Mouse (Mus musculus) intestine, embryonic 16.5 days (tissue): ENCODE data around the gene Akap8l. TPM values are rescaled to one million over a fixed set of nuclear protein-coding genes. Genes with fewer than 3 reads are reported as not detected.

ENCODE experiments used
- ATAC-seq: fragments of 200-750 bp; cut with Nextera tagmentation; 2 replicates; pipeline ENCODE4 v1.8.0; 2017; ENCODE audit warnings: moderate TSS enrichment, moderate library complexity
- H3K27ac ChIP-seq: fragments of 300-500 bp; sonication (generic); 2 replicates; pipeline ENCODE4 v1.5.1; 2014; ENCODE audit warnings: mild to moderate bottlenecking, low read length
- H3K27me3 ChIP-seq: fragments of 300-500 bp; sonication (generic); replicated peaks from 2 replicates; pipeline ENCODE4 v1.6.1; 2014; ENCODE audit warnings: low read length, control low read depth, mixed read lengths; ENCODE audit not compliant: control insufficient read depth, insufficient read depth
- H3K36me3 ChIP-seq: fragments of 300-500 bp; sonication (generic); 2 replicates; pipeline ENCODE4 v1.6.1; 2014; ENCODE audit warnings: low read length, control low read depth; ENCODE audit not compliant: control insufficient read depth, insufficient read depth
- H3K4me1 ChIP-seq: fragments of 300-500 bp; sonication (generic); 2 replicates; pipeline ENCODE4 v1.6.1; 2014; ENCODE audit warnings: low read length, control low read depth, mixed read lengths; ENCODE audit not compliant: control insufficient read depth, insufficient read depth
- H3K4me2 ChIP-seq: fragments of 300-500 bp; sonication (generic); 2 replicates; pipeline ENCODE4 v1.6.1; 2014; ENCODE audit warnings: low read depth, low read length, control low read depth
- H3K4me3 ChIP-seq: fragments of 300-500 bp; sonication (generic); 2 replicates; pipeline ENCODE4 v1.5.1; 2014; ENCODE audit warnings: mild to moderate bottlenecking, low read length
- H3K9ac ChIP-seq: fragments of 300-500 bp; sonication (generic); 2 replicates; pipeline ENCODE4 v1.6.1; 2014; ENCODE audit warnings: low read depth, low read length
- H3K9me3 ChIP-seq: fragments of 300-500 bp; sonication (generic); 2 replicates; pipeline ENCODE4 v1.6.1; 2016; ENCODE audit warnings: low read length, control low read depth; ENCODE audit not compliant: control insufficient read depth
- WGBS: fragments of 180-500 bp; shearing (Covaris S2); extraction: QIAGEN DNeasy Blood & Tissue Kit; methylation state at CpG from one replicate; pipeline ENCODE4 v1.1.7; 2014; 5-methylcytosine and 5-hydroxymethylcytosine counted together
- polyA plus RNA-seq: library from polyadenylated mRNA; unstranded; fragments of >200 nt; fragmentation: Nextera tagmentation; extraction: Ambion mirVana; gene quantifications from 2 replicates; pipeline ENCODE4 v1.2.1, GENCODE M21; 2015

Akap8l gene
- polyA plus RNA-seq, 1 experiment from 2014 or later, result 73.0 TPM

DNA sequence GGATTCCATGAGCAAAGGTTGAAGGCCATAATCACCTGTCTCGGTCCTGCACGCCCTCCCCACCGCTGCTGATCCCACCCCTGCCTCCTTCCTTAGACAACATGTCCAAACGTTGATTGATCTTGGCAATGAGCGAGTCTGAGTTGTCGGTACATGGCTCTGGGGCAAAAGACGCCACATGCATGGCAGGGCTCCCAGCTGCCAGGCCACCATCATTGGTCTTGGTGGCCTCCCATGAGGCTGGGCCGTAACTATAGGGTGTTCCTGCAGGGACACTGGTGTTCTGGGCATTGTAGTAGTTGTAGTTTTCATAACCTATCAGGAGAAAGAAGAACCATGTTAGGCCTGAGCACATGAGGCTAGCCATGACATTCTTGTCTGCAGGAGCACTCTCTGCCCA lies 33.4 kb downstream of the Akap8l start:
- Histone ChIP-seq H3K36me3 (peaks cover 41% of the 10 kb centered on the region), H3K9ac (no peak overlapping the region), H3K4me3 (no peak overlapping the region), H3K4me2 (no peak overlapping the region), H3K27me3 (no peaks in the 10 kb centered on the region), H3K4me1 (peaks cover 12% of the 10 kb centered on the region), H3K9me3 (no peaks in the 10 kb centered on the region), H3K27ac (no peak overlapping the region)
- ATAC-seq, result no peak
- 90% methylated on average over 8 of the region's 8 CpGs for WGBS

DNA sequence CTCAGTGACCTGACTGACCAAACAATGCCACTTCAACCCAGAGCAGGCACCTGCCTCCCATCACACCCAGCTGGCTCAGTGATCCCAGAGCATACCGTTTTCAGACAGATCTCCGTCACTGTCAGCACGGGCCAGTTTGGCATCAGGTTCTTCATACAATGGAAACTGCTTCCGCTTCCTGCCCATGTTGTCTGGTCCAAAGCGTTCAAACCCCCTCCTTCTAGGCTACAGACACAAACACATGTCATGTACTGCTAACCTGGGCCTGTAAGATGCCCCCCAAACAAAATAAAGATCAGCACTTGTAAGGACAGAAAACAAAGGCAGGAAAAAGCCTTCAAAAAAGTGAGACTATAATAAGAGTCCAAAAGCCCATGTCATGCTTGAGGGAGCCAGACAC lies 34.8 kb downstream of the Akap8l start:
- Histone ChIP-seq H3K27me3 (no peaks in the 10 kb centered on the region), H3K27ac (no peak overlapping the region), H3K9ac (no peak overlapping the region), H3K9me3 (no peaks in the 10 kb centered on the region), H3K4me2 (no peak overlapping the region), H3K4me1 (peaks cover 10% of the 10 kb centered on the region), H3K36me3 (peaks cover 47% of the 10 kb centered on the region), H3K4me3 (no peak overlapping the region)
- no peak for ATAC-seq
- 91% methylated on average over 5 of the region's 5 CpGs for WGBS

DNA sequence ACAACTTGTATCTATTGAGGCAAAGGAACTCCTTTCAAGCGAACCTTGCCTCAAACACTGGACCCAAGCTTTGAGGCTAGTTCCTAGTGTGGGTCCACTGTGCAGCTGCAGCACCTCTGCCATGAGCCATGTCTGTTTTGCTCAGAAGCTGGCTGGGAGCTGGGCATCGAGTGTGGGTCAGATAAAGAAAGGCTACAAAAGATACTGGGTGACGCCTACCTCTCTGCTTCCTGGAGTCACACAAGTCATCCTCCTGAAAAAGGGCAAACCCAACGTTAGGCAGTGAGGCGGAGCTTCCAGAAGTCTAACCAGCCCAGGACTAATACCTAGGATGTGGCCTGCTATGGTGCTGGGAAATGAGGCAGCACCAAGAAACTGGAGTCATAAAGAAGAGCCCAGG lies 36.5 kb downstream of the Akap8l start:
- Histone ChIP-seq H3K4me3 (no peak overlapping the region), H3K9ac (no peak overlapping the region), H3K9me3 (no peaks in the 10 kb centered on the region), H3K27ac (no peak overlapping the region), H3K27me3 (no peaks in the 10 kb centered on the region), H3K4me1 (peaks cover 6% of the 10 kb centered on the region), H3K4me2 (no peak overlapping the region), H3K36me3 (peaks cover 58% of the 10 kb centered on the region)
- WGBS, result 76% methylated on average over 5 of the region's 5 CpGs
- no peak for ATAC-seq

DNA sequence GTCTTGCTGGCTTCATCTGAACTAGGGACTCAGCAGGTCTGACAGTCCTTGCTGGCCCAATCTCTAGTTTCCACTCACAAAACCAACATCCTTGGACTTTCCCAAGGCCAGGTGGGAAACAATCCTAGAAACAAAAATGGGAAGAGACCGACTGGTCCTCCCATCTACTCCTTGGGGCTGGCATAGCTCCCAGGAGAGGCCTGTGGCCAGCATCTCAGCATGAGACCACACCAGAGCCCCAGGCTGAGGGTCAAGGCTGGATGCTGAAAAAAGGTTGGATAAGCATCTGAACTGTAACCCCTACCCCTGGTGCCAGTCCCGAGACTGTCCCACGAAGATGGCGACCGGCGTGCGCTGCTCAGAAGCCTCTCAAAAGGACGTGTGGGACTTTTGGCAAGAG lies 37.6 kb downstream of the Akap8l start:
- 93% methylated on average over 8 of the region's 8 CpGs for WGBS

DNA sequence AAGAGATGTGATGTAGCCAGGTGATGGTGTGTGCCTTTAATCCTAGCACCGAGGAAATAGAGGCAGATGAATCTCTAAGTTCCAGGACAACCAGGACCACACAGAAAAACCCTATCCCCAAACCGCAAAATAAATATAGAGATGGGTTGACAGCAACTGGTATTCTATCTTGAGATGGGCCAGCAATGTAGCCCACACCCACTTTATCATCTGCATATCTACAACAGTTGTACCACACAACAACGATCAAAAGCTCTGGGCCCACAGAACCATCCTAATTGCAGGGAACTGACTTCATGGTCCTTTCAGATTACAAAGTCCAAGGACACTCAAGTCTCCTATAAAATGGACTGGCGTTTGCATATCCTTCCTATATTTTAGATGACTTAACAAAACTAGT lies 42.4 kb downstream of the Akap8l start:
- H3K9ac ChIP-seq, result no peak overlapping the region
- no peak for ATAC-seq
- no peaks in the 10 kb centered on the region for H3K4me1 ChIP-seq
- no peak overlapping the region for H3K27ac ChIP-seq
- no peak overlapping the region for H3K4me2 ChIP-seq
- no peak overlapping the region for H3K4me3 ChIP-seq
- H3K36me3 ChIP-seq, result peaks cover 41% of the 10 kb centered on the region
- WGBS, result 83% methylated on average over 4 of the region's 4 CpGs
- no peaks in the 10 kb centered on the region for H3K27me3 ChIP-seq
- no peaks in the 10 kb centered on the region for H3K9me3 ChIP-seq

More for the DNA sequence above, 37.6 kb downstream of the Akap8l start:
- Histone ChIP-seq H3K9me3 (no peaks in the 10 kb centered on the region), H3K4me3 (no peak overlapping the region), H3K36me3 (peaks cover 58% of the 10 kb centered on the region), H3K27me3 (no peaks in the 10 kb centered on the region), H3K9ac (no peak overlapping the region), H3K27ac (no peak overlapping the region), H3K4me1 (no peaks in the 10 kb centered on the region), H3K4me2 (no peak overlapping the region)
- ATAC-seq, result no peak

DNA sequence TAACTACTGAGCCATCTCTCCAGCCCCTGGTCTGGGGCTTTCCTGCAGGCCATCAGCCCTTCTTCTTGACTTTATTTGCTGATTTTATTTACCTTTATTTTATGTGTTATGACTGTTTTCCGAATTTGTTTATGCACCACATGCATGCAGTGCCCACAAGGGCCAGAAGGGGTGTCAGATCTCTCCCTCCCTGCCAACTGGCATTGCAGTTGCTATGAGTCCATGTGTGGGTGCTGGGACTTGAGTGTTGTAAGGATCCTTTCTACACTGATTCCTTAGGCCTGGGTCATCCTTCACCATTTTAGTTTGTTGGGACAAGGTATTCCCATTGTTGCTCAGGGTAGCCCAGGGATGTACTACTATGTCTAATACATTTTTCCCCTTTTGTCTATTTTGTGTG lies 52.3 kb downstream of the Akap8l start:
- Histone ChIP-seq H3K9ac (no peak overlapping the region), H3K4me2 (no peak overlapping the region), H3K36me3 (no peaks in the 10 kb centered on the region), H3K4me1 (no peaks in the 10 kb centered on the region), H3K9me3 (no peaks in the 10 kb centered on the region), H3K4me3 (no peak overlapping the region), H3K27me3 (no peaks in the 10 kb centered on the region), H3K27ac (no peak overlapping the region)
- 85% methylated on average over 1 of the region's 1 CpGs for WGBS
- no peak for ATAC-seq

DNA sequence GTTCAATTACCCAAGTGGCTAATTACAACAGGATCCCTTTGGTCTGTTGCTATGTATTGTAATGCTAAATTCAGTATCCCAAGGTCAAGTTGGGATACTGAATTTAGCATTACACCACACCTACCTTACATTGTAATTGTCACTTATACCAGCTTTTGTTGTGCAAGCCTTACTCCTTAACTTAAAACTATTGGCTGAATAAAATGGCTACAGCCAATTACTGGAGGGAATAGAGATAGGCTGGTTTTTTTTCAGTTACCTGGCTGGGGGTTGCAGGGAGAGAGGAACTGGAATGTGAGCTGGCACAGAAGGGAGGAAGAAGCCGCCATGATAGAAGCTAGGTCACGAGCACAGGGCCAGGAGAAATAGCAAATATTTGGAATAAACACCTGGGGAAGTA lies 54.5 kb downstream of the Akap8l start:
- WGBS, result 80% methylated on average over 2 of the region's 2 CpGs

DNA sequence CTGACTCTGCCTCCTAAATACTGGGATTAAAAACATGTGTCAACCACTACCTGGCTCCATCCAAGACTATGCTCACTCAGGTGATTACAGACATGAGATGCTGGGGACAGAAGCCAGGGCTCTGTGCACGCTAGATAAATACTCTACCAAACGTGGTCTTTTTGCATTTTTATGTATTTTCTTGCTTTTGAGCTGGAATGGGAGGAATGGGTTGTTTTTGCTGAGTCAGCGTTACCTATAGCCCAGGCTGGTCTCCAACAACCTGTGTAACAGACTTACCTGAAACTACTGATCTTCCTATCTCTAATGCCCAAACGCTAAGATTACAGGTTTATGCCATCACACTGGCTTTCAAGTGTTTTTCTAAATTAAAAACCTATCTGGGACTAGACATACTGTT lies 55.2 kb downstream of the Akap8l start:
- WGBS, result 84% methylated on average over 4 of the region's 4 CpGs
- Histone ChIP-seq H3K27ac (no peak overlapping the region), H3K4me1 (no peaks in the 10 kb centered on the region), H3K36me3 (no peaks in the 10 kb centered on the region), H3K27me3 (no peaks in the 10 kb centered on the region), H3K4me2 (no peak overlapping the region), H3K9me3 (0 out of 2 replicates have a peak, but pooled peaks cover 3% of the 10 kb centered on the region), H3K4me3 (no peak overlapping the region), H3K9ac (no peak overlapping the region)
- ATAC-seq, result no peak

More for the DNA sequence above, 54.5 kb downstream of the Akap8l start:
- Histone ChIP-seq H3K4me1 (no peaks in the 10 kb centered on the region), H3K4me2 (no peak overlapping the region), H3K9ac (no peak overlapping the region), H3K9me3 (0 out of 2 replicates have a peak, but pooled peaks cover 3% of the 10 kb centered on the region), H3K36me3 (no peaks in the 10 kb centered on the region), H3K27ac (no peak overlapping the region), H3K4me3 (no peak overlapping the region), H3K27me3 (no peaks in the 10 kb centered on the region)
- no peak for ATAC-seq

DNA sequence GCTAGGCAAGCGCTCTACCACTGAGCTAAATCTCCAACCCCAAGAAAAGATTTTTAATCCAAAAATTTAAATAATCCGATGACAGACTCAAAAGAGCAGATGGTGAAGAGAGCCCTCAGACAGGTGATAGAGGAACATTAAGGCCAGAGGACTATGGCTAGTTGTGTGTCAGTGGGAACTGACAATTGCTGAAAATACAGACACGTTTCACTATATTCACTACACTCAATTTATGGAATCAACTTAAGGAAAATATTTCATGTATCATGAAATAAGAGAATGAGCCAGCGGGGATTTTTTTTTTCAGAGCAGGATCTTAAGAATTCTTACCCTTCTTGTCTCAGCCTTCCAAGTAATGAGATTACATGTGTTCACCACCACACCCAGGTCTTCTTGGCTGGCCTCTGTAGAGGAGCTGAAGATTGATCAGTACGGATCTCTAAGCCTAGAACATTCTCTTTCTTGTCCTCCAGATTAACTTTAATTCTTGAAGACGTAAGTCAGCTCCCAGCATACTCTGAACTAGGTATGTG lies 65.2 kb downstream of the Akap8l start:
- H3K4me3 ChIP-seq, result peak overlapping the region; percentile 95
- H3K36me3 ChIP-seq, result no peaks in the 10 kb centered on the region
- no peak for ATAC-seq
- WGBS, result 37% methylated on average over 6 of the region's 6 CpGs
- H3K9ac ChIP-seq, result peak overlapping the region; percentile 98
- H3K4me1 ChIP-seq, result peaks cover 17% of the 10 kb centered on the region
- no peaks in the 10 kb centered on the region for H3K9me3 ChIP-seq
- H3K27ac ChIP-seq, result peak overlapping the region; percentile 99
- H3K27me3 ChIP-seq, result no peaks in the 10 kb centered on the region
- peak overlapping the region; percentile 65 for H3K4me2 ChIP-seq
